Mouse (Mus musculus): ENCODE measurements around the gene Iqschfp. TPM values are rescaled to one million over a fixed set of nuclear protein-coding genes. Genes with fewer than 3 reads are reported as not detected.

The Iqschfp gene
- total RNA-seq, 2 experiments from 2014 or later, result 9.0 to 14.8 TPM

GRCm38 (mm10) chr3:68160760-68161159, 268.7 kb downstream of the Iqschfp start:
- no peak for DNase-seq (ENCODE audit: low spot score in 2 of 2)
- intact Hi-C loops (cut with DNase I), result no loop called here

- intact Hi-C loops (cut with DNase I), result no loop called here
- no peak for DNase-seq (ENCODE audit: low spot score in 2 of 2)
These were observed 286.2 kb downstream of the Iqschfp start for GRCm38 (mm10) chr3:68178248-68178647.

- intact Hi-C loops (cut with DNase I), result no loop called here
- DNase-seq (ENCODE audit: low spot score in 2 of 2), result no peak
These were observed 295.4 kb downstream of the Iqschfp start for GRCm38 (mm10) chr3:68187471-68187870.

GRCm38 (mm10) chr3:68189100-68189499, 297.1 kb downstream of the Iqschfp start:
- intact Hi-C loops (cut with DNase I), result no loop called here
- DNase-seq (ENCODE audit: low spot score in 2 of 2), result peak in 1 of 2 experiments; percentile 49

- intact Hi-C loops (cut with DNase I), result no loop called here
- peak in 1 of 2 experiments; percentile 22 for DNase-seq (ENCODE audit: low spot score in 2 of 2)
These were observed 304.9 kb downstream of the Iqschfp start for GRCm38 (mm10) chr3:68196933-68197332.

DNA sequence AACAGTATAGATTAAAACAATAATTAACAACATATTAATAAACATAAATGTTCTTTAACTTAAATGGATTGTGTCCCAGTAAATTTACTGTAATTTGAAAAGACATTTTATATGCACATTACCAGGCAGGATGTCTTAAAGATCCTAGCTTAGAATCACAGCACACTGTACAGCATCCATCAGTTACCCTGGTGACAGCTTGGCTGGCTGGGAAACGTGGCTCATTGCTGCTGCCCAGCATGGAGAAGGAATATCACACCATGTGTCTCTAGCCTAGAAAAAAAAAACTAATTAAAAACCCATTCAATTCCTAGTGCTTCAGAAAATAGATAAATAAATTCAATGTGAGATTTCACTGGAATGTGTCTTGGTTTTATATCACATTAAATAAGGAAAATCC, 309.2 kb downstream of the Iqschfp start:
- intact Hi-C loops (cut with DNase I), result no loop called here
- no peak for DNase-seq (ENCODE audit: low spot score in 2 of 2)

GRCm38 (mm10) chr3:68202162-68202902, 310.3 kb downstream of the Iqschfp start:
- intact Hi-C loops (cut with DNase I), result no loop called here
- DNase-seq (ENCODE audit: low spot score in 2 of 2), result no peak

DNA sequence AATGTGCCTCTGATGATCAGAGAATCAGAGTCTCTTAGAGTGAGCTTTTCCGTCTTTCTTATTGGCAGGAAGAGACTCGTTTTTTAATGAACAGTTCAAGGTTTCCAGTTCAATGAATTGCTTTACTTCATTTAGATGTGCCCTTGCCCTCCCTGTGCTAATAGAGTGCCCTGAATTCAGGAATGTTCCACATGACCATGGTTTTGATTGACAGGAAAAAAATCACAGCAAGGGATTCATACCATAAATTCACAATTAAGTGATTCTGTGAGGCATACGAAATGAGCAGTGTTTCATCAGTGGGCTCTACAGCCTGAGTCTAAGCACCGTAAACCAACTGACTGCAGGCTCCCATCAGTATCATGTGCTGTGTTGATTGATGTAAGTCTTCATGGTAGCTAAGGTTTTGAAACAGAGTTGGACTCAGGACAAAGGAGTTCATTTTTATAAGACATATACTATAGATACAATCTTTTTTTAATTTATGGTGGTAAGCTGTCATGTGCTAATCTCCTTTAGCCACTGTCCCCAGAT, 312.0 kb downstream of the Iqschfp start:
- intact Hi-C loops (cut with DNase I), result no loop called here
- no peak for DNase-seq (ENCODE audit: low spot score in 2 of 2)

DNA sequence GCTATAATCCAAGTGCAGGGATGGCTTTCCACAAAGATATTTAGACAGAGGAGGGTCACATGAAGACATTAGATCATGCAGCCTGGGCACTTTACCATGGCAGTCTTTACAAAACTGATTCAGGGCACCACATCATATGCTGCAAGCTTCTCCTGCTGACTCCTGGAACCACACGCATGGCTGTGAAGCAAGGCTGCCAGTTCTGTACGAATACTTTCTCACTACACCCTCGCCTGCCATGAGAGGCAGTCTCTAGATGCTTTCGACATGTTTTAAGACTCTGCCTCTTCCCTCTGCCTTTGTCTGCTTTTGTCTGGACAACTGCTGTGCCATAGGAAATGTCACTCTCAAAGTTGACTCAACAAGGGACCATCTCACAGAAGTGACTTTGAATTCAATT, 318.4 kb downstream of the Iqschfp start:
- peak in 1 of 2 experiments; percentile 21 for DNase-seq (ENCODE audit: low spot score in 2 of 2)
- intact Hi-C loops (cut with DNase I), result no loop called here

GRCm38 (mm10) chr3:68221452-68221851, 329.4 kb downstream of the Iqschfp start:
- DNase-seq (ENCODE audit: low spot score in 2 of 2), result no peak
- intact Hi-C loops (cut with DNase I), result no loop called here

GRCm38 (mm10) chr3:68239887-68240286, 347.9 kb downstream of the Iqschfp start:
- DNase-seq (ENCODE audit: low spot score in 2 of 2), result no peak
- intact Hi-C loops (cut with DNase I), result loop anchor here (10.0 kb wide), 1 partner anchor 155 kb away; no protein-coding TSS in a partner anchor

GRCm38 (mm10) chr3:68243239-68243638, 351.2 kb downstream of the Iqschfp start:
- intact Hi-C loops (cut with DNase I), result loop anchor here (10.0 kb wide), 1 partner anchor 158 kb away; no protein-coding TSS in a partner anchor
- DNase-seq (ENCODE audit: low spot score in 2 of 2), result no peak

DNA sequence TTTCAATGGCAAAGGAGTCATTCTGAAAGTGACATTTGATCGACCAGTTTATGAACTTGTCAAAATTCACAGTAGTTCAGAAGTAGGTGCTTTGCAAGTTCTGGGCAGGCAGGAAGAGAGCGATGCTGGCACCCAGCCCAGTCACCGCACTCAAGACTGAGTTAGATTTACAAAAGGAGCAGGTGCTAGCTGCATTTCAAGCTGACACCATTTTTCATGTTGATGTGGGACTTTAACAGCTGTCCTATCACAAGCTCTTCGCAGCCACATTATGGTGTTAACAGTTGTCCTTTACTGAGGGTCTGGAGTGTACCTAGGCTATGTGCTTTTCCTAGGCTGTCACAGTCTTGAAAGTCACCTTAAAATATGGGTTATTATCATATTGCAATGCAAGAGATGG, 354.1 kb downstream of the Iqschfp start:
- peak in 1 of 2 experiments; percentile 40 for DNase-seq (ENCODE audit: low spot score in 2 of 2)
- intact Hi-C loops (cut with DNase I), result loop anchor here (10.0 kb wide), 1 partner anchor 161 kb away; no protein-coding TSS in a partner anchor

GRCm38 (mm10) chr3:68250589-68250988, 358.6 kb downstream of the Iqschfp start:
- DNase-seq (ENCODE audit: low spot score in 2 of 2), result peak in 1 of 2 experiments; percentile 49
- intact Hi-C loops (cut with DNase I), result no loop called here

- intact Hi-C loops (cut with DNase I), result no loop called here
- peak in 1 of 2 experiments; percentile 12 for DNase-seq (ENCODE audit: low spot score in 2 of 2)
These were observed 360.3 kb downstream of the Iqschfp start for GRCm38 (mm10) chr3:68252335-68252734.

DNA sequence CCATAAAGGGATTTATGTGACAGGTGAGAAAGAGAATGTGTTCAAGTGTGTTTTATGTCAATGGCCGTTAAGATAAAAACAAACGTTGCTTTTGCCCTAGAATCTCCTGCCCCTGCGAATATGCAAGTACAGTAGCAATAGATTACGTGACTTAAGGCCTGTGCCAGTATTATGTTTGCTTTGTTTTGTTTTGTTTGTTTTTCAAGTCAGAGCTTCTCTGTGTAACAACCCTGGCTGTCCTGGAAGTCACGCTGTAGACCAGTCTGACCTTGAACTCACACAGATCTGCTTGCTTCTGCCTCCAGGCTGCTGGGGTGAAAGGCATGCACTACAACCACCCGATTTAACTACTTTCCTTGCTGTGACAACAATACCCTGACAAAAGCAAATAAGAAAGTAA, 370.3 kb downstream of the Iqschfp start:
- intact Hi-C loops (cut with DNase I), result no loop called here
- DNase-seq (ENCODE audit: low spot score in 2 of 2), result no peak

GRCm38 (mm10) chr3:68267905-68268304, 375.9 kb downstream of the Iqschfp start:
- DNase-seq (ENCODE audit: low spot score in 2 of 2), result peak in 1 of 2 experiments; percentile 43
- intact Hi-C loops (cut with DNase I), result no loop called here

DNA sequence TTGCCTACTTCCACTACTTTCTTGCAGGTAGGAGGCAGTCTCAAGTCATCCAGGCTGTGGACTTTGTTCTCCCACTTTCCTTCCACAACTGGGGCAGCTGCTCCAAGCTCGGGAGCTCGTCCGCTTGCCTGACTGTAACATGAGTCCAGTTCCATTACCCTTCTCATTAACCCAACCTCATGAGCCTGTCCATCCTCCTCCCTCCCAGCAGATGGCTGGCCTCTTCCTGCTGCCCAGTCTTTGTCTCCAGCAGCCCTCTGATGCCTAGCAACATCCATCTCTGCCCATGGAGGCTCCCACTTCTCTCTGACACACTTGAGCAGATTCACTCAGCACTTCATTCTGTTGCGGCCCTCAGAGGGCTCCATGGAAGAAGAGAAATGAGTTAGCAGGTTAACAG, 377.2 kb downstream of the Iqschfp start:
- intact Hi-C loops (cut with DNase I), result no loop called here
- no peak for DNase-seq (ENCODE audit: low spot score in 2 of 2)

GRCm38 (mm10) chr3:68270246-68270645, 378.2 kb downstream of the Iqschfp start:
- intact Hi-C loops (cut with DNase I), result no loop called here

DNA sequence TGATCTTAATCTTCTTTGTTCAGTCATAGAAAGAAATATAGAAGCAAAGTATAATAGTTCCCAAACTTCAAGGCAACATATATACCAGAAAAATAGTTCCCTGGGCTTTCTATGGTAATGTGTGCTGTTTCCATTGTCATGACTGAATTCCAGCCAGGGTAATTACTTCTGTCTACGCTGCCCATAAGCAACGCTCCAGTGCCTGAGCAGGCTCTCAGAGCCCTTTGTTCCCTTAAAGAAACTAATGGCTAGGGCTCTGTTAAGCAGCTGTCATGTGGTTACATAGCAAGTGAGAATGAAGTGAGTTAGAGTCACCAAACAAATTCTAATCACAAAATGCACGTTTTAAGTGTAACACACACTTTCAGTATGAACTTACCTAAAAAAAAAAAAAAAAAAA, 379.4 kb downstream of the Iqschfp start:
- intact Hi-C loops (cut with DNase I), result no loop called here
- DNase-seq (ENCODE audit: low spot score in 2 of 2), result no peak

More at GRCm38 (mm10) chr3:68270246-68270645, 378.2 kb downstream of the Iqschfp start:
- DNase-seq (ENCODE audit: low spot score in 2 of 2), result no peak

DNA sequence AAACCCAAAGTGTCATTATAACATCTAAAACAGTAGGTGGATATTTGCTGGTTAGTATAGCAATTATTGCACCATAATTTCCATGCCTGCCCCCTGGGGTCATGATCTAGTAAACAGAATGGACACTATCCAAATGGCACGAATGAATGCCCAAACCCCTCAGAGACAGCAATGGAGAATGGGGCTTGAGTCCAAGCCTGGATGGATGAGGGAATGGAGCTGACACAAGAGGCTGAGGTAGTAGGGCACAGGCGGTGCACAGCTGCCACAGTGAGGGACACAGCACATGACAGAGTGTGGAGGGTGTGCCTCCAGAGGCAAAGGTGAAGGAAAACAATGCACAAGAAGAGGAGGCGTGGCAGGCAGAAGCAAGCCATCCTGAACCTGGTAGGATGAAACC, 379.8 kb downstream of the Iqschfp start:
- no peak for DNase-seq (ENCODE audit: low spot score in 2 of 2)
- intact Hi-C loops (cut with DNase I), result no loop called here
